Mouse (Mus musculus): Measurements from ENCODE around the gene Foxp1. TPM values are rescaled to one million over a fixed set of nuclear protein-coding genes. Genes with fewer than 3 reads are reported as not detected.

Gene Foxp1
- polyA plus RNA-seq, 1 experiment from 2014 or later: 121 TPM

DNA sequence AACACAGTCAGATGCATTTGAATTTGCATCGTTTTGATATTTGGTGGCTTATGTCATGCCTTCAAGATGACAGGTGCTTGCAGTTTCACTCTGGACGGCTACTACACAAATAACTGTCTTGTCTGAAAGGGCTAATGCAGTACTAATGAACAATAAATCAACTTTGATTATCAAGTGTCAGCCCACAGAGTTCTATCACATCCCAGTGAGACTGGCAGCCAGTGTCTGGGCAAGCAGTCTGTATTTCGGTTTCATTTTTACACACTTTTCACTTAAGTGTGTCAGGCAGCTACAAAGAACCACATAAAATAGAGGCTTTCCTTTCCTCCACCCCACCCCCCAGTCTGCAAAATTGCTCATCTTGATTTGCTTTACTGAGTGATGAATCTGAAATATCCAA is 496.5 kb downstream of the Foxp1 start:
- DNase-seq (ENCODE audit: low spot score) (no peak), ATAC-seq (no peak)
- Histone ChIP-seq H3K9ac (replicated peaks; ENCODE audit: low read depth) (no peak overlapping the region), H3K4me3 (ENCODE audit: low read depth, low read length) (peak overlapping the region; percentile 8; the same call in 1 of the 2 replicates), H3K4me1 (ENCODE audit: insufficient read depth, low read depth, low read length) (no peaks in the 10 kb centered on the region; the same call in 1 of the 2 replicates), H3K36me3 (ENCODE audit: insufficient read depth, low read length) (no peaks in the 10 kb centered on the region), H3K9me3 (ENCODE audit: low read length) (no peaks in the 10 kb centered on the region), H3K27me3 (replicated peaks; ENCODE audit: insufficient read depth, low read length) (no peaks in the 10 kb centered on the region), H3K27ac (ENCODE audit: low read length) (0 out of 2 replicates have a peak overlapping the region, but pooled peaks have one; percentile 23), H3K4me2 (replicated peaks; ENCODE audit: low read depth, low read length) (peak overlapping the region; percentile 39)
- TF ChIP-seq EP300 (IDR thresholded peaks at IDR 0.05) (no peak), CTCF (IDR thresholded peaks at IDR 0.05) (no peak)
- WGBS: 27% methylated on average over 3 of the region's 3 CpGs

GRCm38 (mm10) chr6:99024588-99024987 is 497.9 kb downstream of the Foxp1 start:
- DNase-seq (ENCODE audit: low spot score): no peak
- no peaks in the 10 kb centered on the region; the same call in 1 of the 2 replicates for H3K4me1 ChIP-seq (ENCODE audit: insufficient read depth, low read depth, low read length)
- TF ChIP-seq EP300 (IDR thresholded peaks at IDR 0.05) (no peak), CTCF (IDR thresholded peaks at IDR 0.05) (no peak)
- no peak overlapping the region for H3K4me3 ChIP-seq (ENCODE audit: low read depth, low read length)
- peak overlapping the region; percentile 39 for H3K4me2 ChIP-seq (replicated peaks; ENCODE audit: low read depth, low read length)
- no peak overlapping the region for H3K27ac ChIP-seq (ENCODE audit: low read length)
- no peak overlapping the region; the same call in 1 of the 2 replicates for H3K9ac ChIP-seq (replicated peaks; ENCODE audit: low read depth)
- ATAC-seq: no peak
- H3K36me3 ChIP-seq (ENCODE audit: insufficient read depth, low read length): no peaks in the 10 kb centered on the region
- no peaks in the 10 kb centered on the region for H3K9me3 ChIP-seq (ENCODE audit: low read length)
- no peaks in the 10 kb centered on the region for H3K27me3 ChIP-seq (replicated peaks; ENCODE audit: insufficient read depth, low read length)
- WGBS: 46% methylated on average over 9 of the region's 9 CpGs

DNA sequence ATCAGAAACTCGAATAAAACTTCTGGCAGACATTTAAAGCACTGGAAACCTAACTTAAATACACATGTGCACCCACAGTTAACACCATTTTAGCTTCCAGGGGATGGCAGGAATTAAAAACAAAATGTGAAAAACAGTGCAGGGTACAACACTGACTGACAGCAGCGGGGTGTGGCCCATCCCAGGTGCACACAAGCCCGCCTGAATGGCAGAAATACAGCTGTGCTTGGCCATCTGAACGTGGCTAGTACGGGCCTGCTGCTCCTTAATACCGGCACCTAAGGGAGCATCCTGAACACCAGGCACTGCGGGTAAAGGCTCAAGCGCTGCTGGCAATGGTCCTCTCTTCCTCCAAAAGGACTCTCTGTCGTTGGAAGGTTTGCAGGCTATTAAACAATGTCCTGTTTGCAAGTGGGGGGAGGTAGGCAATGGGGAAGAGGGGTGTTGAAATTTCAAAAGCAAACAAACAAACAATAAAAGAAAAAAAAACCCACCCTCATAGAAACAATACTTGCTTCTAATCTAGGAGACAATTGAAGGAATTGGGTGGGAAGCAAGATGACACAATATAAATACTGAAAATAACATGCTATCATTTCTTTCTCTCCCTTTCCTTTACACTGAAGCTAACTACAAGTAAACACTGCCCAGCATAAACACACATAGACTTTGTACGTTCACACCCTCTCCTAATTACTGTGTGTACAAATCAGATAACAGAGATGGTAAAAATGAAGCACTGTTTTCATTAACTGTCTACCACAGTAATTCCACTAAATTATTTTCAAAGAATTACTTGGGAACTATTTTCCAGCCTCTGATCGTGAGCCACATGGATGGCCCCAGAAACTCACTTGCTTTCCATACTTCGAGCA is 501.7 kb downstream of the Foxp1 start:
- DNase-seq (ENCODE audit: low spot score) (peak; percentile 37), ATAC-seq (peak; percentile 52)
- Histone ChIP-seq H3K4me2 (replicated peaks; ENCODE audit: low read depth, low read length) (no peak overlapping the region), H3K4me1 (ENCODE audit: insufficient read depth, low read depth, low read length) (no peaks in the 10 kb centered on the region; the same call in 1 of the 2 replicates), H3K27ac (ENCODE audit: low read length) (peak overlapping the region; percentile 28), H3K9ac (replicated peaks; ENCODE audit: low read depth) (no peak overlapping the region), H3K9me3 (ENCODE audit: low read length) (no peaks in the 10 kb centered on the region), H3K27me3 (replicated peaks; ENCODE audit: insufficient read depth, low read length) (no peaks in the 10 kb centered on the region), H3K36me3 (ENCODE audit: insufficient read depth, low read length) (peaks cover 7% of the 10 kb centered on the region; the same call in 1 of the 2 replicates), H3K4me3 (ENCODE audit: low read depth, low read length) (no peak overlapping the region)
- TF ChIP-seq CTCF (IDR thresholded peaks at IDR 0.05) (no peak), EP300 (IDR thresholded peaks at IDR 0.05) (peak; percentile 87)
- WGBS: 47% methylated on average over 12 of the region's 12 CpGs

DNA sequence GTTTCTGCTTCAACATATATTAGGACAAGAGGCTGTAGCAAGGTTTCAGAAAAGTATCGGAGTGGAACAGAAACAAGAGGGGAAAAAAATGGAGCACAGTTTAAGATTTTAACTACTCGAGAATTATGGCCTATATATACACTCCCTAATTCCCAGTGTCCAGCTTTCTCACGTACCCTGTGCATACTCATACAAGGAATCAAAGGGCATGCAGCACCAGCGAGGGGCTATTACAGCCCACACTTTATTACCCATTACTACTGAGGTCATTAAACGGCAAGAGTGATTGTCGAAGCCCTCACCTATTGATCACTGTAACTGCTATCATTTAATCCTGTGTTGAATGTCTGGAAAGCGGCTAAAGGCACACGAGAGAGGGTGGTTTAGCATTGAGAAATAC is 502.8 kb downstream of the Foxp1 start:
- DNase-seq (ENCODE audit: low spot score): no peak
- no peaks in the 10 kb centered on the region for H3K27me3 ChIP-seq (replicated peaks; ENCODE audit: insufficient read depth, low read length)
- H3K36me3 ChIP-seq (ENCODE audit: insufficient read depth, low read length): peaks cover 15% of the 10 kb centered on the region; the same call in 1 of the 2 replicates
- H3K4me2 ChIP-seq (replicated peaks; ENCODE audit: low read depth, low read length): no peak overlapping the region
- H3K9ac ChIP-seq (replicated peaks; ENCODE audit: low read depth): no peak overlapping the region
- H3K4me3 ChIP-seq (ENCODE audit: low read depth, low read length): no peak overlapping the region
- no peak overlapping the region for H3K27ac ChIP-seq (ENCODE audit: low read length)
- WGBS: 73% methylated on average over 8 of the region's 8 CpGs
- no peak for TF ChIP-seq EP300 (IDR thresholded peaks at IDR 0.05)
- TF ChIP-seq CTCF (IDR thresholded peaks at IDR 0.05): no peak
- no peaks in the 10 kb centered on the region for H3K4me1 ChIP-seq (ENCODE audit: insufficient read depth, low read depth, low read length)
- H3K9me3 ChIP-seq (ENCODE audit: low read length): no peaks in the 10 kb centered on the region
- no peak for ATAC-seq

GRCm38 (mm10) chr6:99019266-99019665 is 503.3 kb downstream of the Foxp1 start:
- Histone ChIP-seq H3K4me2 (replicated peaks; ENCODE audit: low read depth, low read length) (no peak overlapping the region), H3K36me3 (ENCODE audit: insufficient read depth, low read length) (peaks cover 18% of the 10 kb centered on the region; the same call in 1 of the 2 replicates), H3K4me1 (ENCODE audit: insufficient read depth, low read depth, low read length) (no peaks in the 10 kb centered on the region), H3K9ac (replicated peaks; ENCODE audit: low read depth) (no peak overlapping the region), H3K4me3 (ENCODE audit: low read depth, low read length) (no peak overlapping the region), H3K9me3 (ENCODE audit: low read length) (no peaks in the 10 kb centered on the region), H3K27me3 (replicated peaks; ENCODE audit: insufficient read depth, low read length) (no peaks in the 10 kb centered on the region), H3K27ac (ENCODE audit: low read length) (no peak overlapping the region)
- TF ChIP-seq CTCF (IDR thresholded peaks at IDR 0.05) (no peak), EP300 (IDR thresholded peaks at IDR 0.05) (no peak)
- DNase-seq (ENCODE audit: low spot score): peak; percentile 69
- peak; percentile 82 for ATAC-seq
- WGBS: 34% methylated on average over 9 of the region's 9 CpGs

DNA sequence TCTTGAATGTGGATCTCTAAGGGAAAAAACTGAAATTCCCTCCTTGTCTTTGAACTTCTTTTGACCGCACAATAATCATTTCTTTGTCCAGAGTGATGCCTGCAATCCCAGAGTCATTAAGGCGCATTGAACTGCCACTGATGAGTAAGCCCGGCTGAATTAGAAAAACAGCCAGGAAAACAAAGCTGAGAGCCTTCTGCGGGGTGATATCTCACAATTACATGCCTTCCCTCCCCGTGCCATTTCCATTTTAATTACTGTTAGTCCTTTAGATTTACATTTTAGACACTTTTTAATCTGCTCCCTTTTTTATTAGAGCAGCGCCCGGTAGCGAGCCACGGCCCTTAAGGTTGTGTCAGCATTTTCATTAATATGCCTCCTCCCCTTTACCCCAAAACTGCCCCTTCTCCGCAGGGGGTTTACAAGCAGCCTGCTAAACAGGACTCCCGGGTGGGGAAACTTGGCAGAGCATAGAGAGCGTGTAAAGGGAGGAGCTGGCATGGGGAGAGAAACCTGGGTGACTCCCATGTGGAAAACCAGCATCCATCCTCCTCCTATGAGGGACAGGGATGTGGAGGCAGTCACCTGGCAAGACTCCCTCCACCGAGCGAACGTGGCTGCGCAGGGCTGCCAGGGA is 508.5 kb downstream of the Foxp1 start:
- Histone ChIP-seq H3K4me2 (replicated peaks; ENCODE audit: low read depth, low read length) (no peak overlapping the region), H3K36me3 (ENCODE audit: insufficient read depth, low read length) (peaks cover 35% of the 10 kb centered on the region; the same call in 1 of the 2 replicates)
- no peak for DNase-seq (ENCODE audit: low spot score)

More for the DNA sequence above, 508.5 kb downstream of the Foxp1 start:
- no peaks in the 10 kb centered on the region for H3K9me3 ChIP-seq (ENCODE audit: low read length)
- H3K9ac ChIP-seq (replicated peaks; ENCODE audit: low read depth): no peak overlapping the region
- WGBS: 60% methylated on average over 16 of the region's 16 CpGs
- H3K4me1 ChIP-seq (ENCODE audit: insufficient read depth, low read depth, low read length): peaks cover 6% of the 10 kb centered on the region; the same call in 1 of the 2 replicates
- no peak overlapping the region for H3K27ac ChIP-seq (ENCODE audit: low read length)
- TF ChIP-seq CTCF (IDR thresholded peaks at IDR 0.05): no peak
- no peak for TF ChIP-seq EP300 (IDR thresholded peaks at IDR 0.05)
- no peak overlapping the region for H3K4me3 ChIP-seq (ENCODE audit: low read depth, low read length)
- no peak for ATAC-seq
- no peaks in the 10 kb centered on the region for H3K27me3 ChIP-seq (replicated peaks; ENCODE audit: insufficient read depth, low read length)
